Mouse (Mus musculus): ENCODE data around the gene Exo5. TPM values are rescaled to one million over a fixed set of nuclear protein-coding genes. Genes with fewer than 3 reads are reported as not detected.
A peak's percentile ranks its signal among the peaks of the same experiment; 100 is the strongest.

Gene Exo5
- total RNA-seq (2021) = 1 to 10 TPM; 1.9 to 2.0 TPM
- long read RNA-seq, experiment 1, partial matches to known transcripts = 0 of 1 reads
- long read RNA-seq, experiment 1, other reads (novel, unspliced or antisense) = 0 of 1 reads
- long read RNA-seq, experiment 2, partial matches to known transcripts = 0 of 2 reads
- long read RNA-seq, experiment 2, other reads (novel, unspliced or antisense) = 0 of 2 reads

- DNase-seq = peak; percentile 90 to 92
Observed at GRCm38 (mm10) chr4:120924554-120925299, at the start of gene Exo5. Gene Exo5, minus strand, starts transcription at chr4:120925017.

DNA sequence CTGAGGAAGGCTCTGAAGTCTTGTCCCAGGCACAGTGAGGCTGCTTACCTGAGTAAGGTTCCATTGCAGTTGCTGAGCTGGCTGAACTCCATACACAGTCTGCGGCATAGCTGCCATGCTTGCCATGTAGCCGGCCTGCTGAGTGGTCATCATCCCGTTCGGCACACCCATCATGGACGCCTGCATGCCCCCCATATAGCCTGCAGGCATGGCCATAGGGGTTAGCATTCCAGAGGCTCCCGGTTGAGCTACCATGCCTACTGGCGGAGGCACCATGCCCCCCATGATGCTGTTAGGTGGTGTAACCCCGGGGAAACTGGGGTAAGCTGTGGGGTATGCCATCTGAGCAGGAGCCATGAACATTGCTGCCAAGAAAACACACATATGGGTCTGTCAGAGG lies 47.0 kb upstream of the Exo5 start:
- DNase-seq = no peak

DNA sequence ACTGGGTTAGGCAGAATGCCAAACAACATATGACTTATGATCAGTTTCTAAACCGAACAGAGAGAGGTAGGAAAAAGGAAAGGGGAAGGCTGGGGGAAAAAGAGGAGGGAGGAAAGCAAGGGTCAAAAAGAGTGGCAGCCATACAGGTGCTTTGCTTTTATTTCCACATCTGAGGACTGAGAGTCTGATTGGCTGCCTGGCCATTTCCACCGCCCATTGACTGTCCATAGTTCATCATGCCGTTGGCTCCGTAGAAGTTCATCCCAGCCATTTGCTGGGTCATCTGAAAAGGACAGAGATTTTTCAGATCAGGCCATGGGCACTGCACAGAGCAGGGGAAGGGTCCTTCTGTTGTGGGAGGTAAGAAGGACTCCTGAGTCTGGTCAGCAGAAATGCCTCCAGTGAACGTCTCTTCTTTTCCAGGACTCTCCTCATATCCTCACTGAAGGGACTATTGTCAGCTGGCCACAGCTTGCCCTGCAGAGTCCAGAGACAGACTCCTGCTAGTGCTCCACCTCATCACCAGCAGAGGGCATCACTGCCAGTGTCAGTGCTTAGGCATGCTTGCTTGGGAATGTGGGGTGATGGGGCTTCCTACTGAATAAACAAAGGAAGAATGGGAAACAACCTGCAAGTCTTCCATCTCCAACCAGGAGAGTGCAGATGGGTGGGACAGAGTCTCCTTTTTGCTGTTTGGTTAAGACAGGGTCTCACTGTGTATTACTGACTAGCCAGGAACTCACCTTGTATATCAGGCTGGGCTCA lies 44.7 kb upstream of the Exo5 start:
- peak in 1 of 2 experiments; percentile 25 for DNase-seq

- DNase-seq = no peak
Observed at GRCm38 (mm10) chr4:120968486-120968885, 43.7 kb upstream of the Exo5 start.

GRCm38 (mm10) chr4:120955586-120955985 lies 30.8 kb upstream of the Exo5 start:
- no peak for DNase-seq

GRCm38 (mm10) chr4:120953667-120954066 lies 28.9 kb upstream of the Exo5 start:
- DNase-seq = no peak

GRCm38 (mm10) chr4:120953038-120953437 lies 28.2 kb upstream of the Exo5 start:
- DNase-seq = no peak

DNA sequence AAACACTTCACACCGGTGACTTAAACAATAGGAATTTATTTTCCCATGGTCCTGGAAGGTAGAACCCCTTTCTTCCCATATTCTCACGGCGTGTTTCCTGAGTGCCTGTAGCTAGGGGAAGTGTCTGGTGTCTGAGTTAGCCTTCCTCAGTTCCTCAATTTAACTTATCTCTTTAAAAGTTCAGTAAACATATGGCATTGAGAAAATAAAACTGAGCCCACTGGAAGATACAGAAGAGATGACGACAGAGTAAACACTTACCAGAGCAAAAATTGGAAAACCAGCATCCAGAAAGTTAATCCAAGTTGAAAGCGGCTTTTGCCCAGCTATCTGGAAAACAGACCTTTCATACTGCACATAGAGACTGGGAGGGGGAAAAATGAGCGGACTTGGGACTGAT lies 27.3 kb upstream of the Exo5 start:
- peak; percentile 19 to 34 for DNase-seq

DNA sequence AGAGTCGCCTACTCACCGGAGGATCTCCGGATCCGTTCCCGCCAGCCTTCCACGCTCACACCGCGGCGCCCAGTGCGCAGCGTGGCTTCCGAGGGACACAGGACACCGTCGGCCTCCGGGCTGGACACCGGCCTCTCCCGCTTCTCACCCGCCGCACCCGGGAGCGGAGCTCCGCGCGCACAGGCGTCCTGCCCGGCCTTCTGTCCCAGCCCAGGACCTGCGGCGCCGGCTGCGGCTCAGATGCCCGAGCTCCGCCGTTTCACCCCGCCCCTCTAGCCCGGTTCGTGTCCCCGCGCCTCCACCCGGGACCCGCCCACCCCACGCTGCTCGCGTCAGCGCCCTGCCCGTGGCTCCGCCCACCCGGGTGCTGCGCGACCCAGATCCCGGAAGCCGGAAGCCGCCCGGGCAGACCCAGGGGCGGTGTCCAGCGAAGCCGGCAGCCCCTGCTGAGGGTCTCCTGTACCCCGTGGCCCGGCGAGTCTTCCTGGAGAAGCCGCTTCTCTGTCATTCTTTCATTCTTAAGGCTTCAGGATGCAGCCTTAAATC lies 26.7 kb upstream of the Exo5 start, which contains the start of gene Zfp69:
Zfp69 (minus strand) TSS at position 272 of the 546 bp plus-strand sequence.
- DNase-seq = peak; percentile 90 to 95

DNA sequence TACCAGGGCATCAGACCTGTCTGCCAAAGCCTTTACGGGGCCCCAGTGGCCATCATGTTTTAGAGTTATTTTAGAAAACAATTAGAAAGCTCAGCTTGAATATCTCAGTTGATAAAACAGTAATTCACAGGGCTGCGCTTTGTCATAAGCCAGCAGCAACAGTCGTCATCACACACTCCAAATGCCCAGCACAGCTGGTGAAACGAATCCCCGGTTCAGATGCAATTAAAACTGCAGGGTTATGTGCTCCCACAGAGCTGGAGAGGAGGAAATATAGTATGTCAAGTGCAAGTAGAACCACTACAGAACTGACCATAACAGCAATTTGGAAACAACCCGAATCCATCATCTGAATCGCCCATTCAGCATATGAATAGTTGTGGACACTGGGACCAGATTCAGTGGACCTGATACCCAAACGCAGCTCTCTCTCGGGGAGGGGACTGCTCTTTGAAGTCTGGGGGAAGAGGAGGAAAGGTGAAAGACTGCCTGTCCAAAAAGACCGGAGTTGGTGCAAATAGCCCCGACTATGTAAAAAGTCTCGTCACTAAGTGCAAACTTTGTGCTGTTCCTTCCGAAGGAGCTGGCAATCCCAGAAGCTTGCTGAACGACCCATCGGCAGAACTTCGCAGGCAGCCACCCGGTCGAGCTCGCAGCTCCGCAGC lies 26.1 kb upstream of the Exo5 start:
- no peak for DNase-seq

DNA sequence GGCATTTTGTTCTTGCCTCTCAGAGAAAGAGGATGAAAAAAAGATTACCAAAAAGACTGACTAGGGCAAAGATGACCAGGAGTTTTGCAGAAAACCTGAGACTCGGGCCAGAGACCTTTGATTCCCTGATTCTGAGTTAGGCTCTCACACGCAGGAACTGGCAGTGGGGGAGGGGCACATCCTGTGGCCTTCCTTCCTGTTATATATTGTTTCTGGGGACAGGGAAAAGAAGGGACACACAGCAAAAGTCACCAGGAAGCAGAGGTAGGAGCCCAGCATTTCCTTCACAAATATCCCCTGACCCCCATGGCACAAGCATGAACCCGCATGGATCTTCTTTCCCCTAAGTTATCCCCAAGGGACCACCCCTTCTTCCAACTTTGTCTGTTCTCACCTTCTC lies 24.1 kb upstream of the Exo5 start:
- peak; percentile 27 to 42 for DNase-seq

GRCm38 (mm10) chr4:120935006-120935405 lies 10.2 kb upstream of the Exo5 start:
- no peak for DNase-seq

GRCm38 (mm10) chr4:120930736-120931135 lies 5.9 kb upstream of the Exo5 start:
- no peak for DNase-seq

GRCm38 (mm10) chr4:120928686-120929085 lies 3.9 kb upstream of the Exo5 start:
- DNase-seq = no peak

GRCm38 (mm10) chr4:120925386-120925785 lies 569 bp upstream of the Exo5 start:
- DNase-seq = peak; percentile 42 to 49

GRCm38 (mm10) chr4:120921461-120921860 lies 3.4 kb downstream of the Exo5 start:
- no peak for DNase-seq

GRCm38 (mm10) chr4:120914501-120914900 lies 10.3 kb downstream of the Exo5 start:
- DNase-seq = no peak

- no peak for DNase-seq
Observed at GRCm38 (mm10) chr4:120913861-120914260, 11.0 kb downstream of the Exo5 start.

DNA sequence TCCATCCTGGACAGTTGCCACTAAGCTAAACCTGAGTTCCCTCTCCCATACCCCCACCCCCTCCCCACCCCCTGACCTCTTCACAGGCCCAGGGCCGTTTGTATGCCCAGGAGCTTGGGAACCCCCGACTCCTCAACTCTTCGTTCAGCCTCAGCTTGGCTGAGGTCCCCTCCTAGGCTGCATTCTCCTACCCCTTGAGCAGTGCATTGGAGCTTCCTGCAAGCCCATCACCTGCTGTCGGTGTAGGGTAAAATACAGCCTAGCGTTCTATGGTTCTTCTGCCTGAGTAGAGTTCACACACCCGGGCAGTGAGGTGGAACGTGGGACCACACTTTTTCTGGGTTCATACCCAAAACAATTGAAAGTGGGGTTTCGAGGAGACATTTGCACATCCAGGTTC lies 11.4 kb downstream of the Exo5 start:
- no peak for DNase-seq

DNA sequence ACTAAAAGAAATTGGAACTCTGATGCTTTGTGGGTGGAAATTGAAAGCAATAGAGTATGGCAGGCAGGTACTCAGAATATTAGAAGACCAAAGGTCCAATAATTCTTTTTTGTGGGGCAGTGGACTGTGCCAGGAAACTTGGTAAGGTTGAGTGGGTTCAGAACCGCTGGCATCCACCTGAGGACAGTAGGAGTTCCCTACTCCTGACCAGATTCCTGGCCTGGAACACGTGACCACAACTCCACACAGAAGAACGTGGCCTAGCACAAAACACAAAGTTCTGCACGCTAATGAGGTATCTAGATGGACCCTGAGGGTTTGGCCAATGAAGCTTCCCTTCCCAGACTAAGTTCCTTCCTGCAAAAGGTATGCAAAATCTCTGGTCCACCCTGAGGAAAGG lies 12.0 kb downstream of the Exo5 start:
- no peak for DNase-seq

- DNase-seq = peak; percentile 22 to 45
Observed at GRCm38 (mm10) chr4:120911086-120911485, 13.7 kb downstream of the Exo5 start.

DNA sequence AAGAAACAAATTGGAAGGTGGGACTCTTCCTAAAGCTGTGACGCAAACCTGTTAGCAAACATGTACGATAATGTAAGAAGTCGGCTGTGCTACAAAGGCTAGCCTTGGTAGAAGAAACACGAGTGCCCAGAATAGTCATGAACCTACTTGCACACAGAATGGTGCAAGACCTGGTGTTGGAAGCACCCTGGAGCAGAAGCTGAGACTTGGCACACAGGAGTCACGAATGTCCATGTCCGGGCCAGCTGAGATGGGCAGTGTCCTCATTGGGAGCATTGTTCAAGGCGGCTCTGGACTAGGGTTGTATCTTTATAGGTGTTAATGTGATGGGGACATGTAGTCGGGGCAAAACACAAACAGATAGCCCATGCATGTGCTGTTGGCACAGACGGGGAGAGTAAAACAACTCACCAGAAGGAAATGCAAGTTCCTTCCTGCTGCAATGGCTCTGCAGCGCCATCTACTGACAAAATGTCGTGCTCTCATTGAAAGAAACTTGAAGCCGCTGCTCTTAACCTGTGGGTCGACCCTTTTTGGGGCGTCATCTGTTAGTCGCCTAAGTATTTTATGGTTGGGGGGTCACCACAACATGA lies 15.2 kb downstream of the Exo5 start:
- peak; percentile 30 to 74 for DNase-seq
